Mouse (Mus musculus) ES-E14 (cell line): ENCODE measurements around the gene Med27. TPM values are rescaled to one million over a fixed set of nuclear protein-coding genes. Genes with fewer than 3 reads are reported as not detected.

Experiments used
- DNase-seq: peaks from one replicate; pipeline ENCODE4 v3.0.0-alpha.2; 2013; ENCODE audit warnings: low read depth, low spot score
- H3K27ac ChIP-seq: 2 replicates; pipeline ENCODE4 v1.5.1; 2012; ENCODE audit warnings: low read depth, mild to moderate bottlenecking, low read length, moderate library complexity, mixed read lengths; ENCODE audit not compliant: poor library complexity, insufficient read depth, severe bottlenecking
- H3K36me3 ChIP-seq: 2 replicates; pipeline ENCODE4 v1.6.1; 2012; ENCODE audit warnings: mild to moderate bottlenecking, low read length, moderate library complexity, mixed read lengths; ENCODE audit not compliant: control insufficient read depth, poor library complexity, insufficient read depth, severe bottlenecking
- H3K4me1 ChIP-seq, 2 experiments: fragments of 150-350 bp in 1 of 2; sonication (generic) in 1 of 2; 2 replicates each; pipeline ENCODE4 v1.6.1; 2012; ENCODE audit warnings: low read length in 2 of 2, mild to moderate bottlenecking in 1 of 2, mixed read lengths in 1 of 2; ENCODE audit not compliant: control insufficient read depth in 2 of 2, insufficient read depth in 2 of 2, poor library complexity in 1 of 2
- H3K4me3 ChIP-seq, 2 experiments: fragments of 150-350 bp in 1 of 2; sonication (generic) in 1 of 2; 2 replicates each; pipeline ENCODE4 v1.5.1; 2012; ENCODE audit warnings: low read length in 2 of 2, low read depth in 1 of 2, mild to moderate bottlenecking in 1 of 2, mixed read lengths in 1 of 2; ENCODE audit not compliant: insufficient read depth in 1 of 2, poor library complexity in 1 of 2, severe bottlenecking in 1 of 2
- H3K9ac ChIP-seq: 2 replicates; pipeline ENCODE4 v1.6.1; 2012; ENCODE audit warnings: low read depth, mild to moderate bottlenecking, low read length, mixed read lengths; ENCODE audit not compliant: poor library complexity, insufficient read depth, severe bottlenecking
- H3K9me3 ChIP-seq: fragments of 150-350 bp; sonication (generic); 2 replicates; pipeline ENCODE4 v1.6.1; 2012; ENCODE audit warnings: low read depth, mild to moderate bottlenecking, low read length; ENCODE audit not compliant: control insufficient read depth, insufficient read depth
- CHD2 ChIP-seq: IDR thresholded peaks from 2 replicates; pipeline ENCODE4 v1.6.1; 2014; ENCODE audit warnings: mild to moderate bottlenecking, low read depth, low read length, inconsistent platforms
- HCFC1 ChIP-seq: IDR thresholded peaks from 2 replicates; pipeline ENCODE4 v1.6.1; 2012; ENCODE audit warnings: low read length, inconsistent platforms, borderline replicate concordance; ENCODE audit not compliant: insufficient read depth
- MAFK ChIP-seq: IDR thresholded peaks from 2 replicates; pipeline ENCODE4 v1.6.1; 2014; ENCODE audit warnings: mild to moderate bottlenecking, low read depth, low read length, inconsistent platforms; ENCODE audit not compliant: insufficient read depth
- ZC3H11A ChIP-seq: IDR thresholded peaks from 2 replicates; pipeline ENCODE4 v1.6.1; 2012; ENCODE audit warnings: low read depth, mild to moderate bottlenecking, inconsistent platforms, low read length, borderline replicate concordance
- ZNF384 ChIP-seq: IDR thresholded peaks from 2 replicates; pipeline ENCODE4 v1.6.1; 2012; ENCODE audit warnings: low read depth, low read length, inconsistent platforms
- in situ Hi-C, 2 experiments: fragments of 600-800 bp; cut with MboI; formaldehyde crosslinking; loops; one replicate each; pipeline ENCODE4 v1.15.1; 2025; ENCODE audit warnings: low sequenced_read_pairs in 2 of 2, inconsistent platforms in 1 of 2; ENCODE audit not compliant: unreplicated experiment in 2 of 2
- total RNA-seq: library from RNA; depleted of rRNA; stranded (reverse); fragments of 300-350 nt; gene quantifications from 2 replicates; pipeline ENCODE4 v1.2.3, GENCODE M21; 2012

Gene Med27
- total RNA-seq, 1 experiment: 25.6 TPM

DNA sequence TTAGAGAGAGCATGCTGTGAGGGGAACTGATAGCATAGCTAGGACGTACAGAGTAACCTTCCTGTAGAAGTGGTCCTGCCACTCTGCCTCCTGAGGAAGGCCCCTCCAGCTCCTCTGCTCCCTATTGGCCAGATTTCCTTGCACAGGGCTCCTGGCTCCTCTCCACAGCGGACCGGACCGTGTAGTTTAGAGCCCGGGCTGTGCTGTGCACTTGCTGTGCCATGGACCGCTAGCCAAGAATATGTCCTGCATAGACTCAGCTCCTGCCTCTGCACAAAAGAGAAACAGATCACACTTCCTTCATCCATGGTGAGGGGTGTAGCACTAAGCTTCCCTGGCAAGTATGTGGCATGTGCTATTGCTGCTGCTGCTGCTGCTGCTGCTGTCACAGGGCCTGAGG, 168.2 kb downstream of the Med27 start:
- Histone ChIP-seq H3K4me1 (peaks cover 2 to 12% of the 10 kb centered on the region in 2 experiments; a peak in 2 of 4 replicates), H3K4me3 (no peak overlapping the region), H3K27ac (no peak overlapping the region), H3K36me3 (no peaks in the 10 kb centered on the region), H3K9me3 (no peaks in the 10 kb centered on the region), H3K9ac (no peak overlapping the region)
- DNase-seq: no peak
- in situ Hi-C loops: no loop called here
- TF ChIP-seq ZC3H11A (no peak), ZNF384 (no peak), MAFK (no peak), HCFC1 (no peak), CHD2 (no peak)

DNA sequence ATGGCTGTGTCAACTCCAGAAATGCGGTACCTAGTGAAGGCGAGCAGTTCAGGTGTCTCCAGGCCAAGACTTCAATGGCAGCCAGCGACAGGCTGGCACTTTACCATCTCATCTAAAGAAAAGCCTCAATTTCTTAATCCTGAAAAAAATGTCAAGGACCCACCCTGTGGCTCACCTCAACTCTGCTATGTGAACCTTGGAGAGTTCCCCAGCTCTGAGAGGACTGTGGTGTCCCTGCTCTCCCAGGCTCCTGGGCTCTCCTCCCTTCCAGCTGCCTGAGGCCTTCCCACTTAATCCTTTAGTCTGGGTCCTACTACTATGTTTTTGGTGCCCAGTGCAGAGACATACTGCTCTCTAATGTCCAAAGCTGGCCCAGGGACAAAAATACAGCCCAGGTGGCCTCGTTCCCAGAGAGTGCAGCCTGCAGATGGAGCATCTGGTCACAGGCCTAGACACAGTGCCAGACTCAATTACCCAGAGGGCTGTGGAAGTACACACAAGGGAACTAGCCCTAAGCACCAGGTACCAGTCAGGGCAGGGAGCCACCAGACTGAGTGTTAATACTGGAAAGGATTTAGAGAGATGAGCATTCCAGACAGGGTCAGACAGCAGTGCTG, 169.3 kb downstream of the Med27 start:
- Histone ChIP-seq H3K4me3 (no peak overlapping the region), H3K27ac (no peak overlapping the region), H3K4me1 (peaks cover 2 to 7% of the 10 kb centered on the region in 2 experiments; a peak in 2 of 4 replicates), H3K9me3 (no peaks in the 10 kb centered on the region), H3K9ac (no peak overlapping the region), H3K36me3 (no peaks in the 10 kb centered on the region)
- DNase-seq: no peak
- no peak for TF ChIP-seq ZNF384
- TF ChIP-seq MAFK: no peak
- TF ChIP-seq HCFC1: no peak
- TF ChIP-seq CHD2: no peak
- no peak for TF ChIP-seq ZC3H11A
- in situ Hi-C loops: no loop called here

DNA sequence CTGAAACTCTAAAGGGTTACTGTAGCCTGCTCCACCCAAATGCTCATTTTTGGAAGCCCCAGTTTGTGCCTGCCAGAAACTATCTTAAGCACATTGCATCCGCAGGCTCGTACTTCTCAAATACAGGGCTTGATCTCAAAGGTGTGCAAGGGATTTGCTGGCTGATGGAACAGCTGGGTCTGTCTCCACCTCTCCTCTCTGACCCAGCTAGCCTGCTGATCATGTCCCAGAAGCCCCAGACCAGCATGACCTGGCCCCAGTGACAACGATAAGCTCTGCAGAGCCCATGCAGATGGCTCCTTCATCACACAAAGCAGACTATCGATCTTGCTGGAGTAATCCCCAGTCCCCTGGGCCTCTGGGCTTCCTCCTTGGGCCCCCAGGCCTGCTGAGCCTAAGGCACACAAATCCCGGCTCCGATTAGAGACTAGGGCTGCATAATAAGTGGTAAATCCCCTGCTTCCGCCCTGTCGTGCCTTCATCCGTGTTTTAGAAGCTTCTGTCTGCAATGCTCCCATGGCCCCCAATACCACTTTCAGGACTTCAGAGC, 170.1 kb downstream of the Med27 start:
- in situ Hi-C loops: no loop called here
- no peak for DNase-seq
- Histone ChIP-seq H3K9me3 (no peaks in the 10 kb centered on the region), H3K4me3 (no peak overlapping the region), H3K9ac (no peak overlapping the region), H3K4me1 (peaks cover 2 to 7% of the 10 kb centered on the region in 2 experiments; a peak in 2 of 4 replicates), H3K36me3 (no peaks in the 10 kb centered on the region), H3K27ac (no peak overlapping the region)
- TF ChIP-seq ZC3H11A: no peak
- no peak for TF ChIP-seq ZNF384
- TF ChIP-seq HCFC1: no peak

DNA sequence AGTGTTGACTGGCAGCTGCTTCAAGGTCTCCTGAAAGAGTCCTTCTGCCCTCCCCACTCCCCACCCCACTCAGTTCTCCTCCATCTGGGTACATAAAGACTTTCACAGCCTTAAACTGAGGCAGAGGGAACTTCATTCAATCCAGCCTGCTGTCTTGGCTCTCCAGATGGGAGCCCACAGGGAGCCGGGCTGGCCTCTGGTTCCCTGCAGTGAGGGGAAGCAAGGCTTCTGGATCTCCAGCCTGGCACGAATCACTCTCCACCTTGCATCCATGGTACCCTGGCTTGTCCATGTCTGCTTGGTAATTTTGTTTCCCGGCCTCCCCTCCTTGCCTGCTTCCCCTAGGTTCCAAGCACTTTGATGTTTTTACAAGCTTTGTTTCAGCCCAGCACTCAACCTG, 172.8 kb downstream of the Med27 start:
- in situ Hi-C loops: no loop called here
- Histone ChIP-seq H3K9me3 (no peaks in the 10 kb centered on the region), H3K9ac (no peak overlapping the region), H3K4me1 (no peaks in the 10 kb centered on the region), H3K27ac (no peak overlapping the region), H3K4me3 (no peak overlapping the region), H3K36me3 (no peaks in the 10 kb centered on the region)
- TF ChIP-seq ZC3H11A: no peak
- no peak for TF ChIP-seq HCFC1
- TF ChIP-seq MAFK: no peak
- no peak for TF ChIP-seq ZNF384
- TF ChIP-seq CHD2: no peak
- no peak for DNase-seq

DNA sequence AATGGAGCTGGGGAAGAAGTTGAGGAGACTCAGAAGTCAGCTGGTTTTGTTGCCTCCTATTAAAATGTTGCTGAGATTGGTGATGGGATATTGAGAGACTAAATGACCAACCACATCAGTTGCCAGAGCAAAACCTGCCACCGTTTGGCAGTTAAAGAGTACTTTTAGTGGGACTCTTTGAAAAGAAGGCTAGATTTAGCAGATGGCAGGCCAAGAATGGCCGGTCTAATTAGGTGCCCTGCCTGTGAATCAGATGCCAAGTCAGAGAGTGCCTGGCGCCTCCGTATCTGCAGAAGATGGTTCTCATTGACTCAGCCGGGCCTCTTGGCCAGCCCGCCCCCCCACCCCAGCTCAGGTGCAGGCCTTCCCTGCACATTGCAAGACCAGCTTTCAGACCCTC, 173.6 kb downstream of the Med27 start:
- H3K9me3 ChIP-seq: no peaks in the 10 kb centered on the region
- H3K36me3 ChIP-seq: no peaks in the 10 kb centered on the region
- TF ChIP-seq CHD2 (no peak), MAFK (no peak), ZNF384 (no peak), ZC3H11A (no peak), HCFC1 (no peak)
- H3K9ac ChIP-seq: no peak overlapping the region
- no peak overlapping the region for H3K27ac ChIP-seq
- H3K4me1 ChIP-seq: peaks cover 0 to 2% of the 10 kb centered on the region in 2 experiments; a peak in 1 of 4 replicates
- in situ Hi-C loops: no loop called here
- no peak for DNase-seq
- no peak overlapping the region for H3K4me3 ChIP-seq
